Mouse (Mus musculus): ENCODE data around the gene Stxbp6.

GRCm38 (mm10) chr12:45011436-45012089, 62.9 kb downstream of the Stxbp6 start:
- TF ChIP-seq CTCF (IDR thresholded peaks at IDR 0.05; ENCODE audit: low read depth, low read length): no peak
- no peak for TF ChIP-seq POLR2A (IDR thresholded peaks at IDR 0.05; ENCODE audit: insufficient read depth, low read length)
